Mouse (Mus musculus) CH12.LX (cell line): ENCODE data around the gene Psmd2. TPM values are rescaled to one million over a fixed set of nuclear protein-coding genes. Genes with fewer than 3 reads are reported as not detected.

Source experiments
- DNase-seq: peaks from one replicate; pipeline ENCODE4 v3.0.0-alpha.2; 2013; ENCODE audit errors: extremely low read depth
- H3K27ac ChIP-seq: 2 replicates; pipeline ENCODE4 v1.5.1; 2012; ENCODE audit warnings: low read depth, mild to moderate bottlenecking, control low read depth, moderate library complexity; ENCODE audit not compliant: insufficient read depth
- H3K27me3 ChIP-seq: replicated peaks from 2 replicates; pipeline ENCODE3; 2012; ENCODE audit warnings: inconsistent platforms
- H3K36me3 ChIP-seq, 2 experiments: replicated peaks in 1 of 2; 2 replicates each; pipeline versions ENCODE3 to v1.6.1; 2012; ENCODE audit warnings: inconsistent platforms in 1 of 2, low read length in 1 of 2, mild to moderate bottlenecking in 1 of 2, mixed read lengths in 1 of 2, moderate library complexity in 1 of 2; ENCODE audit not compliant: control insufficient read depth in 1 of 2, insufficient read depth in 1 of 2
- H3K4me1 ChIP-seq, 2 experiments: 2 replicates each; pipeline ENCODE4 v1.6.1; 2012; ENCODE audit warnings: inconsistent platforms in 1 of 2, moderate library complexity in 1 of 2; ENCODE audit not compliant: insufficient read depth in 2 of 2, control insufficient read depth in 1 of 2
- H3K4me2 ChIP-seq: 2 replicates; pipeline ENCODE4 v1.6.1; 2012; ENCODE audit warnings: low read depth, mild to moderate bottlenecking, control low read depth; ENCODE audit not compliant: poor library complexity, insufficient read depth, severe bottlenecking
- H3K4me3 ChIP-seq, 3 experiments: fragments of 150-350 bp in 1 of 3; sonication (generic) in 1 of 3; replicated peaks in 1 of 3; 2 replicates each; pipeline versions ENCODE3 to v1.5.1; 2011 to 2012; ENCODE audit warnings: low read depth in 2 of 3, low read length in 2 of 3, mild to moderate bottlenecking in 2 of 3, moderate library complexity in 2 of 3, control low read depth in 1 of 3, improper control_type of control experiment in 1 of 3, inconsistent platforms in 1 of 3, mixed read lengths in 1 of 3; ENCODE audit not compliant: poor library complexity in 1 of 3
- H3K79me2 ChIP-seq: replicated peaks from 2 replicates; pipeline ENCODE4 v1.6.1; 2012; ENCODE audit warnings: mild to moderate bottlenecking, moderate library complexity; ENCODE audit not compliant: control insufficient read depth, poor library complexity, insufficient read depth, severe bottlenecking; ENCODE audit errors: extremely low read depth
- H3K9ac ChIP-seq: 2 replicates; pipeline ENCODE4 v1.6.1; 2012; ENCODE audit warnings: low read depth, mild to moderate bottlenecking, control low read depth, moderate library complexity; ENCODE audit not compliant: insufficient read depth
- H3K9me3 ChIP-seq: replicated peaks from 2 replicates; pipeline ENCODE3; 2012; ENCODE audit warnings: low read length, inconsistent platforms, mixed read lengths
- BHLHE40 ChIP-seq: IDR thresholded peaks from 2 replicates; pipeline ENCODE4 v1.6.1; 2011; ENCODE audit warnings: mild to moderate bottlenecking, low read depth, low read length, improper control_type of control experiment
- CHD1 ChIP-seq: IDR thresholded peaks from 2 replicates; pipeline ENCODE4 v1.6.1; 2012; ENCODE audit warnings: low read depth, low read length, improper control_type of control experiment, inconsistent platforms
- CTCF ChIP-seq, 2 experiments: IDR thresholded peaks in 1 of 2; conservative IDR thresholded peaks in 1 of 2; 2 replicates each; pipeline ENCODE4 v1.5.1; 2011 to 2012; ENCODE audit warnings: low read depth in 2 of 2, low read length in 2 of 2, improper control_type of control experiment in 1 of 2, inconsistent platforms in 1 of 2, mild to moderate bottlenecking in 1 of 2, moderate library complexity in 1 of 2
- IRF4 ChIP-seq: IDR thresholded peaks from 2 replicates; pipeline ENCODE4 v1.6.1; 2014; ENCODE audit warnings: low read depth, mild to moderate bottlenecking, inconsistent platforms, low read length, improper control_type of control experiment
- PAX5 ChIP-seq: IDR thresholded peaks from 2 replicates; pipeline ENCODE4 v1.6.1; 2012; ENCODE audit warnings: low read length, inconsistent platforms, mixed read lengths
- SIN3A ChIP-seq: IDR thresholded peaks from 2 replicates; pipeline ENCODE4 v1.6.1; 2012; ENCODE audit warnings: low read length, improper control_type of control experiment, inconsistent platforms
- TCF12 ChIP-seq: IDR thresholded peaks from 2 replicates; pipeline ENCODE4 v1.6.1; 2014; ENCODE audit warnings: low read depth, mild to moderate bottlenecking, inconsistent platforms, low read length, improper control_type of control experiment
- USF2 ChIP-seq: conservative IDR thresholded peaks from 2 replicates; pipeline ENCODE4 v1.6.1; 2011; ENCODE audit warnings: low read depth, low read length, improper control_type of control experiment
- ZC3H11A ChIP-seq: IDR thresholded peaks from 2 replicates; pipeline ENCODE4 v1.6.1; 2012; ENCODE audit warnings: low read depth, mild to moderate bottlenecking, inconsistent platforms, low read length, improper control_type of control experiment
- ZMIZ1 ChIP-seq: IDR thresholded peaks from 2 replicates; pipeline ENCODE4 v1.6.1; 2012; ENCODE audit warnings: low read depth, mild to moderate bottlenecking, inconsistent platforms, low read length, improper control_type of control experiment
- ZNF384 ChIP-seq: IDR thresholded peaks from 2 replicates; pipeline ENCODE4 v1.6.1; 2012; ENCODE audit warnings: low read depth, low read length, improper control_type of control experiment, inconsistent platforms
- dilution Hi-C: fragments of 300-500 bp; cut with MboI; formaldehyde crosslinking; loops from 2 replicates; pipeline ENCODE4 v1.14.3; 2020; ENCODE audit warnings: low sequenced_read_pairs; ENCODE audit not compliant: extremely low pct_unique_long_range_greater_than_20kb, extremely low pct_ligation_motif_present
- in situ Hi-C: fragments of 300-500 bp; cut with MboI; formaldehyde crosslinking; loops from 3 replicates; pipeline ENCODE4 v1.14.3; 2019; ENCODE audit warnings: low sequenced_read_pairs, low pct_ligation_motif_present, low pct_unique_long_range_greater_than_20kb, mixed read lengths
- polyA plus RNA-seq: library from polyadenylated mRNA; unstranded; fragments of >175 nt; gene quantifications from 2 replicates; pipeline ENCODE4 v1.2.1, GENCODE M21; 2012; ENCODE audit warnings: low read depth; ENCODE audit not compliant: insufficient read length
- total RNA-seq, 2 experiments: library from RNA; depleted of rRNA; stranded (reverse); fragments of 300-350 nt in 1 of 2; fragments of >200 nt in 1 of 2; gene quantifications; 2 replicates each; pipeline ENCODE4 v1.2.3; 2012 to 2014

The Psmd2 gene
- total and polyA plus RNA-seq, 3 experiments = 273 to 528 (median 340) TPM

GRCm38 (mm10) chr16:20712190-20712589, 60.7 kb downstream of the Psmd2 start:
- TF ChIP-seq BHLHE40 (no peak), ZNF384 (no peak), TCF12 (no peak)
- Histone ChIP-seq H3K36me3 (peaks cover 0 to 23% of the 10 kb centered on the region in 2 experiments), H3K9me3 (no peaks in the 10 kb centered on the region), H3K27me3 (peaks cover 11% of the 10 kb centered on the region), H3K4me2 (no peak overlapping the region), H3K4me1 (peaks cover 7 to 21% of the 10 kb centered on the region in 2 experiments; a peak in 3 of 4 replicates), H3K9ac (no peak overlapping the region), H3K79me2 (no peaks in the 10 kb centered on the region), H3K4me3 (no peak overlapping the region), H3K27ac (no peak overlapping the region)
- DNase-seq = no peak
- in situ Hi-C loops (loop anchor here (10.0 kb wide), 1 partner anchor 183 kb away; no protein-coding TSS in a partner anchor), dilution Hi-C loops (no loop called here)

- no peak overlapping the region for H3K4me3 ChIP-seq
- H3K36me3 ChIP-seq = peaks cover 0 to 16% of the 10 kb centered on the region in 2 experiments
- no peaks in the 10 kb centered on the region for H3K79me2 ChIP-seq
- dilution Hi-C loops (no loop called here), in situ Hi-C loops (loop anchor here (10.0 kb wide), 1 partner anchor 182 kb away; no protein-coding TSS in a partner anchor)
- H3K27ac ChIP-seq = no peak overlapping the region
- peaks cover 11% of the 10 kb centered on the region for H3K27me3 ChIP-seq
- no peak for TF ChIP-seq SIN3A
- no peak for TF ChIP-seq PAX5
- TF ChIP-seq CHD1 = no peak
- TF ChIP-seq USF2 = no peak
- no peak for TF ChIP-seq ZC3H11A
- TF ChIP-seq ZMIZ1 = no peak
- TF ChIP-seq ZNF384 = no peak
- no peak for TF ChIP-seq IRF4
- no peak for TF ChIP-seq CTCF (conservative IDR thresholded peaks at IDR 0.05 in 1 of 2, IDR thresholded peaks at IDR 0.05 in 1 of 2; ENCODE audit: low read depth in 2 of 2, low read length in 2 of 2)
- peaks cover 7 to 21% of the 10 kb centered on the region in 2 experiments; a peak in 3 of 4 replicates for H3K4me1 ChIP-seq
- no peak for DNase-seq
- H3K9me3 ChIP-seq = no peaks in the 10 kb centered on the region
- no peak overlapping the region for H3K4me2 ChIP-seq
- no peak overlapping the region for H3K9ac ChIP-seq
These were observed 61.4 kb downstream of the Psmd2 start for GRCm38 (mm10) chr16:20712889-20713288.

Other genes with a start within 250 kb of the Psmd2 start
- 21.0 and 23.4 TPM in 2 replicates for gene Abcc5, start 225.3 kb upstream of the Psmd2 start, total RNA-seq (2012; rRNA removed)
- gene Abcc5, start 225.3 kb upstream of the Psmd2 start, total RNA-seq (2014; rRNA removed) = 23.8 and 27.1 TPM in 2 replicates
- 25.8 and 28.6 TPM in 2 replicates for gene Abcc5, start 225.3 kb upstream of the Psmd2 start, polyA plus RNA-seq
- gene Eif2b5, start 152.8 kb upstream of the Psmd2 start, total RNA-seq (2012; rRNA removed) = 179 and 208 TPM in 2 replicates
- 183 and 203 TPM in 2 replicates for gene Eif2b5, start 152.8 kb upstream of the Psmd2 start, total RNA-seq (2014; rRNA removed)
- gene Eif2b5, start 152.8 kb upstream of the Psmd2 start, polyA plus RNA-seq = 139 and 151 TPM in 2 replicates
- gene Dvl3, start 134.7 kb upstream of the Psmd2 start, total RNA-seq (2012; rRNA removed) = 7.6 and 7.7 TPM in 2 replicates
- 1.8 and 1.9 TPM in 2 replicates for gene Dvl3, start 134.7 kb upstream of the Psmd2 start, total RNA-seq (2014; rRNA removed)
- gene Dvl3, start 134.7 kb upstream of the Psmd2 start, polyA plus RNA-seq = 14.8 and 16.9 TPM in 2 replicates
- 315 and 343 TPM in 2 replicates for gene Ap2m1, start 116.2 kb upstream of the Psmd2 start, total RNA-seq (2012; rRNA removed)
- 375 and 415 TPM in 2 replicates for gene Ap2m1, start 116.2 kb upstream of the Psmd2 start, total RNA-seq (2014; rRNA removed)
- 304 and 319 TPM in 2 replicates for gene Ap2m1, start 116.2 kb upstream of the Psmd2 start, polyA plus RNA-seq
- gene Abcf3, start 103.1 kb upstream of the Psmd2 start, total RNA-seq (2012; rRNA removed) = 48.6 and 61.4 TPM in 2 replicates
- gene Abcf3, start 103.1 kb upstream of the Psmd2 start, total RNA-seq (2014; rRNA removed) = 46.9 and 55.7 TPM in 2 replicates
- 98.0 and 98.9 TPM in 2 replicates for gene Abcf3, start 103.1 kb upstream of the Psmd2 start, polyA plus RNA-seq
- gene Vwa5b2, start 62.2 kb upstream of the Psmd2 start, total RNA-seq (2012; rRNA removed) = not detected in 2 replicates
- not detected in 2 replicates for gene Vwa5b2, start 62.2 kb upstream of the Psmd2 start, total RNA-seq (2014; rRNA removed)
- gene Vwa5b2, start 62.2 kb upstream of the Psmd2 start, polyA plus RNA-seq = 0.27 and 0.29 TPM in 2 replicates
- gene Eef1akmt4, start 40.1 kb upstream of the Psmd2 start, total RNA-seq (2012; rRNA removed) = 50.7 and 54.6 TPM in 2 replicates
- gene Eef1akmt4, start 40.1 kb upstream of the Psmd2 start, total RNA-seq (2014; rRNA removed) = 82.8 and 86.9 TPM in 2 replicates
- gene Eef1akmt4, start 40.1 kb upstream of the Psmd2 start, polyA plus RNA-seq = 49.5 and 53.3 TPM in 2 replicates
- 0.08 TPM in 1 of 2 replicates, not detected in the other for gene Gm49333, start 40.0 kb upstream of the Psmd2 start, total RNA-seq (2012; rRNA removed)
- gene Gm49333, start 40.0 kb upstream of the Psmd2 start, total RNA-seq (2014; rRNA removed) = not detected in 2 replicates
- not detected in 2 replicates for gene Gm49333, start 40.0 kb upstream of the Psmd2 start, polyA plus RNA-seq
- 22.7 and 25.6 TPM in 2 replicates for gene Alg3, start 39.9 kb upstream of the Psmd2 start, total RNA-seq (2012; rRNA removed)
- gene Alg3, start 39.9 kb upstream of the Psmd2 start, total RNA-seq (2014; rRNA removed) = 16.0 and 17.2 TPM in 2 replicates
- 70.4 and 81.1 TPM in 2 replicates for gene Alg3, start 39.9 kb upstream of the Psmd2 start, polyA plus RNA-seq
- 2.0 and 2.3 TPM in 2 replicates for gene Camk2n2, start 30.4 kb upstream of the Psmd2 start, total RNA-seq (2012; rRNA removed)
- 1.4 and 1.5 TPM in 2 replicates for gene Camk2n2, start 30.4 kb upstream of the Psmd2 start, total RNA-seq (2014; rRNA removed)
- gene Camk2n2, start 30.4 kb upstream of the Psmd2 start, polyA plus RNA-seq = 7.0 and 7.2 TPM in 2 replicates
- 0.08 and 0.34 TPM in 2 replicates for gene Ece2, start 21.8 kb upstream of the Psmd2 start, total RNA-seq (2012; rRNA removed)
- 0.08 and 0.17 TPM in 2 replicates for gene Ece2, start 21.8 kb upstream of the Psmd2 start, total RNA-seq (2014; rRNA removed)
- gene Ece2, start 21.8 kb upstream of the Psmd2 start, polyA plus RNA-seq = 0.26 and 0.49 TPM in 2 replicates
- gene Eif4g1, start 16.7 kb downstream of the Psmd2 start, total RNA-seq (2012; rRNA removed) = 473 and 601 TPM in 2 replicates
- 370 and 403 TPM in 2 replicates for gene Eif4g1, start 16.7 kb downstream of the Psmd2 start, total RNA-seq (2014; rRNA removed)
- 492 and 519 TPM in 2 replicates for gene Eif4g1, start 16.7 kb downstream of the Psmd2 start, polyA plus RNA-seq
- 1.0 and 1.3 TPM in 2 replicates for gene Fam131a, start 41.6 kb downstream of the Psmd2 start, total RNA-seq (2012; rRNA removed)
- gene Fam131a, start 41.6 kb downstream of the Psmd2 start, total RNA-seq (2014; rRNA removed) = 0.50 and 0.77 TPM in 2 replicates
- gene Fam131a, start 41.6 kb downstream of the Psmd2 start, polyA plus RNA-seq = 0.67 and 1.4 TPM in 2 replicates
- 157 and 189 TPM in 2 replicates for gene Polr2h, start 66.0 kb downstream of the Psmd2 start, total RNA-seq (2012; rRNA removed)
- gene Polr2h, start 66.0 kb downstream of the Psmd2 start, total RNA-seq (2014; rRNA removed) = 183 and 189 TPM in 2 replicates
- 117 and 146 TPM in 2 replicates for gene Polr2h, start 66.0 kb downstream of the Psmd2 start, polyA plus RNA-seq
- 4.2 and 4.5 TPM in 2 replicates for gene Clcn2, start 66.1 kb downstream of the Psmd2 start, total RNA-seq (2012; rRNA removed)
- 1.2 and 1.4 TPM in 2 replicates for gene Clcn2, start 66.1 kb downstream of the Psmd2 start, total RNA-seq (2014; rRNA removed)
- 3.5 and 4.1 TPM in 2 replicates for gene Clcn2, start 66.1 kb downstream of the Psmd2 start, polyA plus RNA-seq
- gene Chrd, start 81.5 kb downstream of the Psmd2 start, total RNA-seq (2012; rRNA removed) = not detected in 2 replicates
- gene Chrd, start 81.5 kb downstream of the Psmd2 start, total RNA-seq (2014; rRNA removed) = not detected in 2 replicates
- not detected in 2 replicates for gene Chrd, start 81.5 kb downstream of the Psmd2 start, polyA plus RNA-seq
- gene Thpo, start 82.9 kb downstream of the Psmd2 start, total RNA-seq (2012; rRNA removed) = 0.08 TPM in 2 replicates
- 0.19 TPM in 2 replicates for gene Thpo, start 82.9 kb downstream of the Psmd2 start, total RNA-seq (2014; rRNA removed)
- gene Thpo, start 82.9 kb downstream of the Psmd2 start, polyA plus RNA-seq = 0.71 and 1.0 TPM in 2 replicates